Mouse (Mus musculus) frontal cortex, postnatal 10 days (tissue): ENCODE measurements around the gene Pex7.
A peak's percentile ranks its signal among the peaks of the same experiment; 100 is the strongest.

Experiments used
- DNase-seq, 2 experiments: peaks; one replicate each; pipeline ENCODE4 v3.0.0; 2022; ENCODE audit warnings: low spot score in 2 of 2, mixed read lengths in 1 of 2

Gene Pex7

GRCm38 (mm10) chr10:19907246-19907804 is at the start of gene Pex7:
Gene Pex7 (minus strand): TSS chr10:19907689.
- peak; percentile 87 to 90 for DNase-seq

GRCm38 (mm10) chr10:19956745-19957144 is 49.3 kb upstream of the Pex7 start:
- DNase-seq: no peak

GRCm38 (mm10) chr10:19955817-19956216 is 48.3 kb upstream of the Pex7 start:
- DNase-seq: no peak

GRCm38 (mm10) chr10:19954572-19954971 is 47.1 kb upstream of the Pex7 start:
- DNase-seq: no peak

GRCm38 (mm10) chr10:19953032-19953761 is 45.7 kb upstream of the Pex7 start:
- DNase-seq: no peak

- DNase-seq: no peak
These were observed 41.6 kb upstream of the Pex7 start for GRCm38 (mm10) chr10:19949106-19949505.

- no peak for DNase-seq
These were observed 40.9 kb upstream of the Pex7 start for GRCm38 (mm10) chr10:19948381-19948780.

GRCm38 (mm10) chr10:19947901-19948300 is 40.4 kb upstream of the Pex7 start:
- DNase-seq: no peak

GRCm38 (mm10) chr10:19947441-19947840 is 40.0 kb upstream of the Pex7 start:
- no peak for DNase-seq

- no peak for DNase-seq
These were observed 39.2 kb upstream of the Pex7 start for GRCm38 (mm10) chr10:19946644-19947043.

GRCm38 (mm10) chr10:19945651-19946050 is 38.2 kb upstream of the Pex7 start:
- no peak for DNase-seq

- DNase-seq: no peak
These were observed 35.1 kb upstream of the Pex7 start for GRCm38 (mm10) chr10:19942621-19943020.

- DNase-seq: no peak
These were observed 34.4 kb upstream of the Pex7 start for GRCm38 (mm10) chr10:19941914-19942313.

GRCm38 (mm10) chr10:19941063-19941462 is 33.6 kb upstream of the Pex7 start:
- DNase-seq: peak; percentile 20 to 22

- no peak for DNase-seq
These were observed 33.1 kb upstream of the Pex7 start for GRCm38 (mm10) chr10:19940626-19941025.

- DNase-seq: no peak
These were observed 32.6 kb upstream of the Pex7 start for GRCm38 (mm10) chr10:19940127-19940526.

- no peak for DNase-seq
These were observed 31.8 kb upstream of the Pex7 start for GRCm38 (mm10) chr10:19939282-19939705.

- no peak for DNase-seq
These were observed 31.2 kb upstream of the Pex7 start for GRCm38 (mm10) chr10:19938738-19939137.

GRCm38 (mm10) chr10:19936961-19937708 is 29.6 kb upstream of the Pex7 start:
- DNase-seq: no peak

GRCm38 (mm10) chr10:19935821-19936367 is 28.4 kb upstream of the Pex7 start:
- DNase-seq: no peak

GRCm38 (mm10) chr10:19935295-19935623 is 27.8 kb upstream of the Pex7 start:
- no peak for DNase-seq
